Mouse (Mus musculus): ENCODE measurements at regions not wholly inside any gene's neighbourhood (a gene's known extent, or its start where the extent isn't known, plus 50 kb on each side); places are given as distances from the start of the nearest gene placed in this dataset.

- DNase-seq (ENCODE audit: low spot score) (no peak), ATAC-seq (ENCODE audit: low FRiP score, low TSS enrichment) (no peak)
- 75% methylated on average over 15 of the region's 15 CpGs for WGBS
- no peaks in the 10 kb centered on the region for H3K9me3 ChIP-seq (ENCODE audit: control insufficient read depth, low read length)
- H3K9ac ChIP-seq (ENCODE audit: low read length), result no peak overlapping the region
- H3K4me2 ChIP-seq (replicated peaks; ENCODE audit: low read depth), result no peak overlapping the region
- H3K4me3 ChIP-seq (ENCODE audit: low read depth, low read length), result no peak overlapping the region
- no peaks in the 10 kb centered on the region for H3K27me3 ChIP-seq (ENCODE audit: control insufficient read depth, insufficient read depth, low read length)
- no peaks in the 10 kb centered on the region for H3K4me1 ChIP-seq (replicated peaks; ENCODE audit: control insufficient read depth, insufficient read depth)
- no peak overlapping the region for H3K27ac ChIP-seq (replicated peaks)
- no peak for TF ChIP-seq CTCF (IDR thresholded peaks at IDR 0.05; ENCODE audit: low read depth)
- no peak for TF ChIP-seq EP300 (optimal IDR thresholded peaks at IDR 0.05)
- no peaks in the 10 kb centered on the region for H3K36me3 ChIP-seq (ENCODE audit: control insufficient read depth, insufficient read depth, low read length)
These were observed 343.3 kb downstream of the Klf5 start for GRCm38 (mm10) chr14:99641475-99642453.

- Histone ChIP-seq H3K36me3 (ENCODE audit: control insufficient read depth, insufficient read depth, low read length) (no peaks in the 10 kb centered on the region), H3K4me3 (ENCODE audit: low read depth, low read length) (no peak overlapping the region), H3K9me3 (ENCODE audit: control insufficient read depth, low read length) (no peaks in the 10 kb centered on the region), H3K27ac (replicated peaks) (peak overlapping the region; percentile 49; the same call in 1 of the 2 replicates), H3K9ac (ENCODE audit: low read length) (no peak overlapping the region), H3K4me1 (replicated peaks; ENCODE audit: control insufficient read depth, insufficient read depth) (no peaks in the 10 kb centered on the region), H3K27me3 (ENCODE audit: control insufficient read depth, insufficient read depth, low read length) (no peaks in the 10 kb centered on the region), H3K4me2 (replicated peaks; ENCODE audit: low read depth) (no peak overlapping the region)
- TF ChIP-seq EP300 (optimal IDR thresholded peaks at IDR 0.05) (no peak), CTCF (IDR thresholded peaks at IDR 0.05; ENCODE audit: low read depth) (no peak)
- WGBS, result 63% methylated on average over 3 of the region's 3 CpGs
- DNase-seq (ENCODE audit: low spot score) (no peak), ATAC-seq (ENCODE audit: low FRiP score, low TSS enrichment) (peak; percentile 91)
These were observed 347.8 kb downstream of the Klf5 start for GRCm38 (mm10) chr14:99646323-99646722.

- 67% methylated on average over 3 of the region's 3 CpGs for WGBS
- no peak for ATAC-seq (ENCODE audit: low FRiP score, low TSS enrichment)
These were observed 375.9 kb downstream of the Klf5 start for GRCm38 (mm10) chr14:99674399-99674798.

GRCm38 (mm10) chr14:99687062-99687806 is 388.7 kb downstream of the Klf5 start:
- Histone ChIP-seq H3K9ac (ENCODE audit: low read length) (no peak overlapping the region), H3K4me3 (ENCODE audit: low read depth, low read length) (no peak overlapping the region), H3K27ac (replicated peaks) (no peak overlapping the region), H3K27me3 (ENCODE audit: control insufficient read depth, insufficient read depth, low read length) (no peaks in the 10 kb centered on the region), H3K36me3 (ENCODE audit: control insufficient read depth, insufficient read depth, low read length) (no peaks in the 10 kb centered on the region), H3K9me3 (ENCODE audit: control insufficient read depth, low read length) (no peaks in the 10 kb centered on the region), H3K4me2 (replicated peaks; ENCODE audit: low read depth) (no peak overlapping the region), H3K4me1 (replicated peaks; ENCODE audit: control insufficient read depth, insufficient read depth) (no peaks in the 10 kb centered on the region)
- peak; percentile 83 for ATAC-seq (ENCODE audit: low FRiP score, low TSS enrichment)
- DNase-seq (ENCODE audit: low spot score), result peak; percentile 30
- TF ChIP-seq CTCF (IDR thresholded peaks at IDR 0.05; ENCODE audit: low read depth) (no peak), EP300 (optimal IDR thresholded peaks at IDR 0.05) (peak; percentile 40)
- WGBS, result 48% methylated on average over 8 of the region's 8 CpGs

More at GRCm38 (mm10) chr14:99674399-99674798, 375.9 kb downstream of the Klf5 start:
- no peak overlapping the region for H3K4me2 ChIP-seq (replicated peaks; ENCODE audit: low read depth)
- H3K4me1 ChIP-seq (replicated peaks; ENCODE audit: control insufficient read depth, insufficient read depth), result no peaks in the 10 kb centered on the region
- no peak overlapping the region for H3K27ac ChIP-seq (replicated peaks)
- no peaks in the 10 kb centered on the region for H3K9me3 ChIP-seq (ENCODE audit: control insufficient read depth, low read length)
- H3K4me3 ChIP-seq (ENCODE audit: low read depth, low read length), result no peak overlapping the region
- TF ChIP-seq CTCF (IDR thresholded peaks at IDR 0.05; ENCODE audit: low read depth) (no peak), EP300 (optimal IDR thresholded peaks at IDR 0.05) (no peak)
- no peaks in the 10 kb centered on the region for H3K27me3 ChIP-seq (ENCODE audit: control insufficient read depth, insufficient read depth, low read length)
- no peaks in the 10 kb centered on the region for H3K36me3 ChIP-seq (ENCODE audit: control insufficient read depth, insufficient read depth, low read length)
- no peak for DNase-seq (ENCODE audit: low spot score)
- H3K9ac ChIP-seq (ENCODE audit: low read length), result no peak overlapping the region

- H3K4me1 ChIP-seq (replicated peaks; ENCODE audit: control insufficient read depth, insufficient read depth), result no peaks in the 10 kb centered on the region
- H3K36me3 ChIP-seq (ENCODE audit: control insufficient read depth, insufficient read depth, low read length), result no peaks in the 10 kb centered on the region
- H3K4me3 ChIP-seq (ENCODE audit: low read depth, low read length), result no peak overlapping the region
- no peak overlapping the region for H3K4me2 ChIP-seq (replicated peaks; ENCODE audit: low read depth)
- H3K9me3 ChIP-seq (ENCODE audit: control insufficient read depth, low read length), result no peaks in the 10 kb centered on the region
- no peak overlapping the region for H3K9ac ChIP-seq (ENCODE audit: low read length)
- no peak for DNase-seq (ENCODE audit: low spot score)
- WGBS, result 42% methylated on average over 4 of the region's 4 CpGs
- no peak overlapping the region for H3K27ac ChIP-seq (replicated peaks)
- ATAC-seq (ENCODE audit: low FRiP score, low TSS enrichment), result no peak
- no peak for TF ChIP-seq CTCF (IDR thresholded peaks at IDR 0.05; ENCODE audit: low read depth)
- TF ChIP-seq EP300 (optimal IDR thresholded peaks at IDR 0.05), result no peak
- H3K27me3 ChIP-seq (ENCODE audit: control insufficient read depth, insufficient read depth, low read length), result no peaks in the 10 kb centered on the region
These were observed 389.9 kb downstream of the Klf5 start for GRCm38 (mm10) chr14:99688415-99688814.
